Mouse (Mus musculus) midbrain, embryonic 11.5 days (tissue): ENCODE results near the gene Arhgap6. TPM values are rescaled to one million over a fixed set of nuclear protein-coding genes. Genes with fewer than 3 reads are reported as not detected.
A peak's percentile ranks its signal among the peaks of the same experiment; 100 is the strongest.

Source experiments
- ATAC-seq: fragments of 200-750 bp; cut with Nextera tagmentation; 2 replicates; pipeline ENCODE4 v1.8.0; 2017; ENCODE audit warnings: moderate TSS enrichment, moderate library complexity; ENCODE audit not compliant: low FRiP score
- DNase-seq: peaks from one replicate; pipeline ENCODE4 v3.0.0; 2015; ENCODE audit warnings: low spot score; ENCODE audit errors: missing footprints
- H3K27ac ChIP-seq: fragments of 300-500 bp; sonication (generic); 2 replicates; pipeline ENCODE4 v1.5.1; 2014; ENCODE audit warnings: low read depth, low read length
- H3K27me3 ChIP-seq: fragments of 300-500 bp; sonication (generic); 2 replicates; pipeline ENCODE4 v1.6.1; 2014; ENCODE audit warnings: mild to moderate bottlenecking, low read length, moderate library complexity, mixed read lengths; ENCODE audit not compliant: control insufficient read depth, insufficient read depth
- H3K36me3 ChIP-seq: fragments of 300-500 bp; sonication (generic); 2 replicates; pipeline ENCODE4 v1.6.1; 2014; ENCODE audit warnings: mild to moderate bottlenecking, low read length, moderate library complexity, mixed read lengths; ENCODE audit not compliant: control insufficient read depth, insufficient read depth
- H3K4me1 ChIP-seq: fragments of 300-500 bp; sonication (generic); 2 replicates; pipeline ENCODE4 v1.6.1; 2014; ENCODE audit warnings: low read length; ENCODE audit not compliant: control insufficient read depth, insufficient read depth
- H3K4me2 ChIP-seq: fragments of 300-500 bp; sonication (generic); 2 replicates; pipeline ENCODE4 v1.6.1; 2014; ENCODE audit warnings: mild to moderate bottlenecking, moderate library complexity
- H3K4me3 ChIP-seq: fragments of 300-500 bp; sonication (generic); 2 replicates; pipeline ENCODE4 v1.5.1; 2014; ENCODE audit warnings: low read depth, low read length
- H3K9ac ChIP-seq: fragments of 300-500 bp; sonication (generic); 2 replicates; pipeline ENCODE4 v1.6.1; 2014; ENCODE audit warnings: low read length
- H3K9me3 ChIP-seq: fragments of 300-500 bp; sonication (generic); 2 replicates; pipeline ENCODE4 v1.6.1; 2016; ENCODE audit warnings: low read length; ENCODE audit not compliant: control insufficient read depth
- WGBS: fragments of 180-500 bp; shearing (Covaris S2); extraction: QIAGEN DNeasy Blood & Tissue Kit; methylation state at CpG from one replicate; pipeline ENCODE4 v1.1.7; 2014; 5-methylcytosine and 5-hydroxymethylcytosine counted together
- polyA plus RNA-seq: library from polyadenylated mRNA; unstranded; fragments of >200 nt; fragmentation: Nextera tagmentation; extraction: Ambion mirVana; gene quantifications from 2 replicates; pipeline ENCODE4 v1.2.1, GENCODE M21; 2014

Arhgap6 gene
- polyA plus RNA-seq, 1 experiment from 2014 or later = 1.0 TPM

- ATAC-seq = no peak
- Histone ChIP-seq H3K9ac (no peak overlapping the region), H3K9me3 (no peaks in the 10 kb centered on the region), H3K4me3 (no peak overlapping the region), H3K27me3 (peaks cover 9% of the 10 kb centered on the region), H3K36me3 (no peaks in the 10 kb centered on the region), H3K27ac (no peak overlapping the region), H3K4me1 (no peaks in the 10 kb centered on the region), H3K4me2 (no peak overlapping the region)
- 74% methylated on average over 2 of the region's 2 CpGs for WGBS
- DNase-seq = no peak
Measured at GRCm38 (mm10) chrX:169262212-169262611, 467.3 kb downstream of the Arhgap6 start.

- H3K36me3 ChIP-seq = no peaks in the 10 kb centered on the region
- ATAC-seq (no peak), DNase-seq (no peak)
- H3K4me1 ChIP-seq = no peaks in the 10 kb centered on the region
- H3K9me3 ChIP-seq = no peaks in the 10 kb centered on the region
- H3K9ac ChIP-seq = no peak overlapping the region
- no peak overlapping the region for H3K4me2 ChIP-seq
- H3K27ac ChIP-seq = no peak overlapping the region
- peaks cover 9% of the 10 kb centered on the region for H3K27me3 ChIP-seq
- 72% methylated on average over 8 of the region's 8 CpGs for WGBS
- no peak overlapping the region for H3K4me3 ChIP-seq
Measured at GRCm38 (mm10) chrX:169263433-169264172, 468.7 kb downstream of the Arhgap6 start.

- Histone ChIP-seq H3K27ac (no peak overlapping the region), H3K4me2 (no peak overlapping the region), H3K36me3 (no peaks in the 10 kb centered on the region), H3K9ac (no peak overlapping the region), H3K4me3 (no peak overlapping the region), H3K27me3 (no peaks in the 10 kb centered on the region; the same call in 1 of the 2 replicates), H3K9me3 (no peaks in the 10 kb centered on the region), H3K4me1 (no peaks in the 10 kb centered on the region)
- WGBS = 81% methylated on average over 4 of the region's 4 CpGs
- no peak for ATAC-seq
- DNase-seq = no peak
Measured at GRCm38 (mm10) chrX:169299579-169299978, 504.7 kb downstream of the Arhgap6 start.

- Histone ChIP-seq H3K27ac (no peak overlapping the region), H3K36me3 (no peaks in the 10 kb centered on the region), H3K4me2 (no peak overlapping the region), H3K4me3 (no peak overlapping the region), H3K9ac (no peak overlapping the region), H3K27me3 (no peaks in the 10 kb centered on the region; the same call in 1 of the 2 replicates), H3K9me3 (no peaks in the 10 kb centered on the region), H3K4me1 (no peaks in the 10 kb centered on the region)
- no peak for ATAC-seq
- WGBS = 64% methylated on average over 26 of the region's 26 CpGs
- no peak for DNase-seq
Measured at GRCm38 (mm10) chrX:169302271-169303045, 507.6 kb downstream of the Arhgap6 start.

- no peak overlapping the region for H3K4me2 ChIP-seq
- DNase-seq (peak; percentile 94), ATAC-seq (no peak)
- no peak overlapping the region for H3K4me3 ChIP-seq
- 42% methylated on average over 3 of the region's 3 CpGs for WGBS
- H3K27me3 ChIP-seq = no peaks in the 10 kb centered on the region
- no peak overlapping the region for H3K9ac ChIP-seq
- H3K27ac ChIP-seq = no peak overlapping the region
- H3K9me3 ChIP-seq = no peaks in the 10 kb centered on the region
- no peaks in the 10 kb centered on the region for H3K4me1 ChIP-seq
- H3K36me3 ChIP-seq = no peaks in the 10 kb centered on the region
Measured at GRCm38 (mm10) chrX:169303945-169304344, 509.0 kb downstream of the Arhgap6 start.

GRCm38 (mm10) chrX:169308559-169308958, 513.7 kb downstream of the Arhgap6 start:
- Histone ChIP-seq H3K4me3 (no peak overlapping the region), H3K27ac (no peak overlapping the region), H3K27me3 (no peaks in the 10 kb centered on the region), H3K9me3 (no peaks in the 10 kb centered on the region), H3K4me1 (no peaks in the 10 kb centered on the region), H3K4me2 (no peak overlapping the region), H3K36me3 (no peaks in the 10 kb centered on the region), H3K9ac (no peak overlapping the region)
- no peak for ATAC-seq
- no peak for DNase-seq
- 92% methylated on average over 3 of the region's 3 CpGs for WGBS

- Histone ChIP-seq H3K4me3 (peak overlapping the region; percentile 51), H3K9ac (peak overlapping the region; percentile 69), H3K9me3 (no peaks in the 10 kb centered on the region), H3K4me2 (peak overlapping the region; percentile 47), H3K27me3 (peaks cover 3% of the 10 kb centered on the region; the same call in 1 of the 2 replicates), H3K4me1 (0 out of 2 replicates have a peak, but pooled peaks cover 2% of the 10 kb centered on the region), H3K36me3 (no peaks in the 10 kb centered on the region), H3K27ac (no peak overlapping the region)
- no peak for ATAC-seq
- DNase-seq = peak; percentile 82
- 60% methylated on average over 12 of the region's 12 CpGs for WGBS
Measured at GRCm38 (mm10) chrX:169319066-169319760, 524.3 kb downstream of the Arhgap6 start.

GRCm38 (mm10) chrX:169319945-169320667, 525.2 kb downstream of the Arhgap6 start, which contains the start of gene Hccs:
Gene Hccs (minus strand): TSS chrX:169320372.
- H3K4me2 ChIP-seq = peak within 1 kb of the TSS; percentile 47
- peak within 1 kb of the TSS; percentile 71 for H3K27ac ChIP-seq
- ATAC-seq = peak; percentile 100
- H3K36me3 ChIP-seq = no peaks in the 10 kb centered on the region
- no peaks in the 10 kb centered on the region for H3K9me3 ChIP-seq
- peak within 1 kb of the TSS; percentile 51 for H3K4me3 ChIP-seq
- H3K27me3 ChIP-seq = peaks cover 3% of the 10 kb centered on the region; the same call in 1 of the 2 replicates
- DNase-seq = peak; percentile 95
- WGBS = 20% methylated on average over 72 of the region's 97 CpGs
- peak within 1 kb of the TSS; percentile 69 for H3K9ac ChIP-seq
- 0 out of 2 replicates have a peak, but pooled peaks cover 2% of the 10 kb centered on the region for H3K4me1 ChIP-seq
